Mouse (Mus musculus) limb, embryonic 10.5 days (tissue): ENCODE data around the gene Adamtsl1. TPM values are rescaled to one million over a fixed set of nuclear protein-coding genes. Genes with fewer than 3 reads are reported as not detected.

Experiments used
- DNase-seq: peaks from one replicate; pipeline ENCODE4 v3.0.0-alpha.2; 2017; ENCODE audit warnings: low spot score
- H3K27ac ChIP-seq: fragments of 300-500 bp; sonication (generic); 2 replicates; pipeline ENCODE4 v1.5.1; 2016; ENCODE audit warnings: mild to moderate bottlenecking
- H3K27me3 ChIP-seq: fragments of 300-500 bp; sonication (generic); 2 replicates; pipeline ENCODE4 v1.6.1; 2016; ENCODE audit warnings: low read depth, mild to moderate bottlenecking; ENCODE audit not compliant: poor library complexity, severe bottlenecking
- H3K36me3 ChIP-seq: fragments of 300-500 bp; sonication (generic); 2 replicates; pipeline ENCODE4 v1.6.1; 2016; ENCODE audit warnings: mild to moderate bottlenecking, moderate library complexity
- H3K4me1 ChIP-seq: fragments of 300-500 bp; sonication (generic); 2 replicates; pipeline ENCODE4 v1.6.1; 2016
- H3K4me3 ChIP-seq: fragments of 300-500 bp; sonication (generic); 2 replicates; pipeline ENCODE4 v1.5.1; 2016; ENCODE audit warnings: mild to moderate bottlenecking, moderate library complexity
- H3K9me3 ChIP-seq: fragments of 300-500 bp; sonication (generic); replicated peaks from 2 replicates; pipeline ENCODE4 v1.6.1; 2016; ENCODE audit warnings: mild to moderate bottlenecking
- WGBS: fragments of 180-500 bp; shearing (Covaris S2); methylation state at CpG from one replicate; pipeline ENCODE4 v1.1.7; 2016; 5-methylcytosine and 5-hydroxymethylcytosine counted together
- polyA plus RNA-seq: library from polyadenylated mRNA; unstranded; fragments of >200 nt; fragmentation: Nextera tagmentation; extraction: Ambion mirVana; gene quantifications from 2 replicates; pipeline ENCODE4 v1.2.1, GENCODE M21; 2016

The Adamtsl1 gene
- polyA plus RNA-seq, 1 experiment from 2014 or later, result 3.7 TPM

DNA sequence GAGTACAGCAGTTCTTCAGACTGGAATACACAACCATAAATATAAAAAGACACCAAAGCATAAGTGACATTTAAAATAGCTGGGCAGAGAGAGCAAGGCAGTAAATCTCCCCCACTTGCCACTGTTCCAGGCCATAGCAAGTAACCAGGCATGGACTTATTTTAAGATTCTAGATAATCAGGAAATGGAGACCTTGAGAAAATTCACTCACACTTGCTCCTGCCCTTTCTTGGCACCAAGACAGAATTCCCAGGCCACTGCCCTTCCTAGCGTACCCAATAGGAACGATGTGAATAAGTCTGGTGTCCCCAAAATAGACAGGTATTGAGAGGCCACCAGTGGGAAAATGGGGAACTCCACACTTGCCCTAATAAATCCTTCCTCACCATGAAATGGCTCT is 883.5 kb downstream of the Adamtsl1 start:
- Histone ChIP-seq H3K4me3 (no peak overlapping the region), H3K9me3 (no peaks in the 10 kb centered on the region), H3K27ac (0 out of 2 replicates have a peak overlapping the region, but pooled peaks have one; percentile 15), H3K36me3 (no peaks in the 10 kb centered on the region), H3K4me1 (peaks cover 29% of the 10 kb centered on the region), H3K27me3 (no peaks in the 10 kb centered on the region)
- no peak for DNase-seq
- WGBS, result 98% methylated on average over 2 of the region's 2 CpGs

DNA sequence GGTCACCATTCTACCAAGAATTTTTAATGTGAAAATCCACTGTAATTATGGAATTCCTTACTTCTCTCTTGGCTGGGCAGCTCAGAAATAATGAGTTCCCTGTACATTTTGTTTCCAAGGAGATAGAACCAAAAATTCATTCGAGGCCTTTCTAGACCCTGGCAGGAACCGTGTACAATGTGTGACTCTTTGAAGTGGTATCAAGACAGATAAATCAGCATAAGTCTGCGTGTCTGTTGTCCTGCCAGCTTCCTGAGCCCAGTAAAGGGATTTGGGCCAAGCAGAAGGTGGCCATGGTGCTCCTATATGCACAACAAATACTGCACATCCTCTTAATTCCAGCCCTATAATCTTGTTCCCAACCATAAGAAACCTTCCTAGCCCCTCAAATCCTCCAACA is 887.1 kb downstream of the Adamtsl1 start:
- WGBS, result 76% methylated on average over 3 of the region's 3 CpGs
- Histone ChIP-seq H3K36me3 (no peaks in the 10 kb centered on the region), H3K4me1 (peaks cover 12% of the 10 kb centered on the region), H3K27ac (no peak overlapping the region), H3K27me3 (no peaks in the 10 kb centered on the region), H3K9me3 (no peaks in the 10 kb centered on the region), H3K4me3 (no peak overlapping the region)
- no peak for DNase-seq

DNA sequence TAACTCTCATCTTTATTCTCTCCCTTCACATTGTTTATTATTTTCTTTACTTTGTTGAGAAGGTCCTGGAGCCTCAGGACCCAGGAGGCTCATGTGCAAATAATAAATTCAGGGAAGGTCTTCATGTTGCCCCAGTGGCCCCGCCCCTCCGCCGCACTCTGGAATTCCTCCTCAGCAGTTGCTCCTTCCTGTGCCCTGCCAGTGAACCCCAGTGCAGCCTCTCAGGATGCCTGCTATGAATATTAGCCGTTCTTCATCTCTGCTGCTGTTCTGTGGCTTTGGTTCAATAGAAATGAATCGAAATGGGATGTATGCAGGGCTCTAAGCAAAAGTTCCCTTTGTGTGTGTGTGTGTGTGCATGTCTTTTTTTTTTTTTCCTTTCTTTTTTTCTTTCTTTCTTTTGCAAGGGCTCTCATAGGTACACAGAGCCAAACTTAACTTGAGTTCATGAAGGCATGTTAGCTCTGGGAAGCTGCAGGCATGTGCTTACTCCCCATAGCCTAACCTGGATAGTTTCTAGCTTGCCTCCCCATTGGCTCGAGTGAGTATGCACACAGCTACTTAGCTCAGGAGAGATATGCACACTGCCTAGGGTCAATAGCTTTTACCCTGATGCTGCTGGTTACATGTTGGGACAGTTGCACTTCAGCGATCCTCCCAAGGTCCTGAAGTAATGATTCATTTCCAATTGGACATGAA is 892.7 kb downstream of the Adamtsl1 start:
- Histone ChIP-seq H3K36me3 (no peaks in the 10 kb centered on the region), H3K27ac (peak overlapping the region; percentile 61), H3K9me3 (no peaks in the 10 kb centered on the region), H3K4me3 (no peak overlapping the region), H3K4me1 (peaks cover 27% of the 10 kb centered on the region), H3K27me3 (no peaks in the 10 kb centered on the region)
- DNase-seq, result peak; percentile 56
- WGBS, result 59% methylated on average over 7 of the region's 7 CpGs

DNA sequence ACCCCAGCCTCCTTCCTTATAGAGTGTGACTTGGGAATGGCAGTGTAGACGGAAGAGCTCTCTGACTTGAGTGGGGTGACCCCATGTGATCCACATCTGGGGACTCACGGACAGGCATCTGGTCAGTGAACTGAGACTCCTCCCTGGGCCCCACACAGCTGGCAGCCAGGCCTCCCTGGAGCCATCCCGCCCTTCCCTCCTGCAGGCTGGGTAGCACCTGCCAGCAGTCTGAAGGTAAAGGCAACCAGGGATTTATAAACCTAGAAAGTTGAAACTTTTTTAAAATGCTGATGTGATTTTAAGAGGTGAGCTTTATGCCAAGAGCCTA is 893.2 kb downstream of the Adamtsl1 start:
- no peak for DNase-seq
- peak overlapping the region; percentile 61 for H3K27ac ChIP-seq

DNA sequence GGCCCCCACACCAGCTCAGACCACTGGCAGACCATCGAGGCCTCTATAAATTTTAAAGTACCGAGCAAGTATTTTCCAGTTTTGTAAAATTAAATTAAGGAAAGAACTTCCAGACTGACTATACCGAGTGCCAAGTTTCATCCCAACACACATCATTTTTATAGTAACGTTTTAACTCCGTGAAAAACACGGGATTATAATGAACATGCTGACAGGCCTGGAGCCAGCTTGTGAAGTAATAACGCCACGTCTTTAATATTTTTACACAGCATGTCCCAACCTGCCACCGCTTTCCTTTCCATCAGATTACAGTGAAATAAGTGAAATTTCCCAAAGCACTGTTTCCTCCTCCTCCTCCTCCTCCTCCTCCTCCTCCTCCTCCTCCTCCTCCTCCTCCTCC is 894.4 kb downstream of the Adamtsl1 start:
- no peak for DNase-seq
- Histone ChIP-seq H3K36me3 (no peaks in the 10 kb centered on the region), H3K27ac (no peak overlapping the region), H3K4me1 (peaks cover 28% of the 10 kb centered on the region), H3K9me3 (no peaks in the 10 kb centered on the region), H3K4me3 (no peak overlapping the region), H3K27me3 (no peaks in the 10 kb centered on the region)
- WGBS, result 93% methylated on average over 9 of the region's 9 CpGs

More for the DNA sequence above, 893.2 kb downstream of the Adamtsl1 start:
- 44% methylated on average over 3 of the region's 3 CpGs for WGBS
- Histone ChIP-seq H3K27me3 (no peaks in the 10 kb centered on the region), H3K36me3 (no peaks in the 10 kb centered on the region), H3K4me3 (no peak overlapping the region), H3K9me3 (no peaks in the 10 kb centered on the region), H3K4me1 (peaks cover 27% of the 10 kb centered on the region)

DNA sequence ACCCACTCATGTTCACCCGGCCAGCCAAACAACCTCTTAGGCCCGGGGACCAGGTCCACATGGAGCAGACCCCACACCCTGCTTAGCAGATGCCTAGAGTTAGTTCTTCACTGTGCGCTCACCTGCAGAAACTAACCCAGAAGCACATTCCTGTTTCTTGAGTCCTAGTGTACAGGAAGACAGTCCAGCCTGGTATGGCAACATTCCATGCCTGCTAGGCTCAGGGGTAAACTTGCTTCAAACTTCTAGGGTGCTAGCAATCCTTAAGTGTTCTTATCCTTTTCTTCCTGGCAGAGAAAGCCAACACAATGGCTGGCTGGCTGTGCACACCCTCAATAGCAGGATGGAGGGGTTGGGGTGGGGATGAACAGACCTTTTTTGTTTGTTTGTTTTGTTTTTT is 897.0 kb downstream of the Adamtsl1 start:
- no peak overlapping the region for H3K27ac ChIP-seq
- no peak overlapping the region for H3K4me3 ChIP-seq
- H3K9me3 ChIP-seq, result no peaks in the 10 kb centered on the region
- no peaks in the 10 kb centered on the region for H3K27me3 ChIP-seq
- DNase-seq, result no peak
- no peaks in the 10 kb centered on the region for H3K36me3 ChIP-seq
- peaks cover 35% of the 10 kb centered on the region for H3K4me1 ChIP-seq
- WGBS, result 90% methylated on average over 3 of the region's 3 CpGs

DNA sequence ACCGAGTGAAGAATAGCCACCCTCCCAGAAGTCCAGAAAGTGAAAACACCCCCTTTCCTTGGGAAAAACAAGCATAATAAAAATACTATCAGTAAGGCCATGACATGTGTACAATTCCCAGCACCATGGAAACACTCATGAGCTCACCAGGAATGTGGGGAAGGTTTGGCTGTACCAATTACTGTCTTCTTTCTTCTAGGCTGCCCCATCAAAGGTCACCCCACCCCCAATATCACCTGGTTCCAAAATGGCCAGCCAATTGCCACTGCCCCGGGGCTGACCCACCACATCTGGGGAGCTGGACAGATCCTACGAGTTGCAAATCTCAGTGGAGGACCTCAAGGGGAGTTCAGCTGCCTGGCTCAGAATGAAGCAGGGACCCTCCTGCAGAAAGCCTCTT is 899.4 kb downstream of the Adamtsl1 start:
- WGBS, result 70% methylated on average over 3 of the region's 3 CpGs
- DNase-seq, result peak; percentile 28
- H3K27me3 ChIP-seq, result no peaks in the 10 kb centered on the region
- H3K27ac ChIP-seq, result no peak overlapping the region; the same call in 1 of the 2 replicates
- H3K4me3 ChIP-seq, result no peak overlapping the region
- H3K36me3 ChIP-seq, result no peaks in the 10 kb centered on the region
- peaks cover 23% of the 10 kb centered on the region for H3K4me1 ChIP-seq
- no peaks in the 10 kb centered on the region for H3K9me3 ChIP-seq

DNA sequence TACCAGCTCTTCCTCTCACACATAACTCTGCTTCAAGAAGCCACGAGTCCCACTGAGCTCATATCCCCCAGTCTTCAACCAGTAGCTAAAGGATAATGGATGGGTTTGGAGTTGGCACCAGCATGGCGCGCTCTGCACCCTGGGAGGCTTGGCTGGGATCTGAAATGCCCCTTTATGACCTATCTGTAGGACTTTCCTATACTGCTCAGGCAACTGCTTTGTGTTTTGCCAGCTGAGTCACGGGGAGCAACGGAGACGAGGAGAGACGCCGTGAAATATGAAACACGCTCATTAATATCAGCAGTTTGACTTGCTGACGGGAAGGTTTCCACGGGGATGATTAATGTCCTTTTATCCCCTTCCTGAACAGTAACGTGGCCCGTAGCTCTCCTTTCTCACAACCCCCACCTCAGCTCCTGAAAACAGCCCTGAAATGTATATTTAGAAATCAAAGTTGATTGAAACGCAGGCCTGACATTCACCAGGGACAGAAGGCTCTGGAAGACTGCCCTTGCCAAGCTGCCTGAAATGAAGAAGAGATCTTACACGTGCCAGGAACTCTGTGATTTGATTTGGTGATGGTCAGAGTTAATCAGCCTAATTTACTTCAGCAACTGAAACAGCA is 902.5 kb downstream of the Adamtsl1 start:
- peak; percentile 30 for DNase-seq
- no peaks in the 10 kb centered on the region for H3K27me3 ChIP-seq
- H3K9me3 ChIP-seq, result no peaks in the 10 kb centered on the region
- peaks cover 21% of the 10 kb centered on the region for H3K4me1 ChIP-seq
- H3K36me3 ChIP-seq, result no peaks in the 10 kb centered on the region
- 68% methylated on average over 15 of the region's 15 CpGs for WGBS
- H3K27ac ChIP-seq, result no peak overlapping the region
- no peak overlapping the region for H3K4me3 ChIP-seq

DNA sequence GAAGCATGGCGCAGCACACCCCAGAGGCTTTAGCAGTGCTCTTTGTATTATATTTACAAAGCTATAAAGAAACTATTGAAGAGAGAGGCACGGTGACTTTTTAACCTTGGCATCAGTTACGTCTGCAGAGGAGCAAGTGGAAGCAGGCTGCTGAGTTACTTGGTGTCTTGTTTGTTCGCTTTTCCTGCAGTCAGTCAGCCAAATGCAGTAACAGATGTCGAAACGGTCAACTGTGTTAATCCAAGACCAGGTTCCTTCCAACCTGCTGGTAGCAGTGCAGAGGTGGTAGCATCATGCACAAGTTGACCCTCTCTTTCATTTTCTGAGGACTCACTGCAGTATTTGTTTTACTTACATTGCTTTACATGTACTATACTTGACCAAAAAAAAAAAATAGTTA is 908.6 kb downstream of the Adamtsl1 start:
- H3K36me3 ChIP-seq, result no peaks in the 10 kb centered on the region
- H3K9me3 ChIP-seq, result no peaks in the 10 kb centered on the region
- peaks cover 11% of the 10 kb centered on the region for H3K4me1 ChIP-seq
- H3K27me3 ChIP-seq, result no peaks in the 10 kb centered on the region
- H3K4me3 ChIP-seq, result no peak overlapping the region
- DNase-seq, result no peak
- 85% methylated on average over 6 of the region's 6 CpGs for WGBS
- H3K27ac ChIP-seq, result no peak overlapping the region

DNA sequence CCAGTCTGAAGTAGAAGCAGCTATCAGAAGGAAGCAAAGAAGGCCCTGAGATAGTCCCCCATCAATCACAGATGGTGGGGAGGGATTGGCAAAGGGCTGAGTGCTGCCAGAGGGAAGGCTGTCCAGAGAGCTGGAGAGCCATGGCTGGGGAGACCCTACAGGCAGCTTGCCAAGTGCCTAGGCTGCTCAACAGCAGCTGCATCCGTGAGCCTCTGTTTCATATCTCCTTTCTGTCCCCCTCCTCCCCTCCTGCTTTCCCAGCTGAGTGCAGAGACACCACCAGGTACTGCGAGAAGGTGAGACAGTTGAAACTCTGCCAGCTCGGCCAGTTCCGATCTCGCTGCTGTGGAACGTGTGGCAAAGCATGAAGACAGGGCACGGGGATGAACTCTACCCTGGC is 911.6 kb downstream of the Adamtsl1 start:
- DNase-seq, result no peak
- Histone ChIP-seq H3K4me1 (peaks cover 11% of the 10 kb centered on the region), H3K27me3 (no peaks in the 10 kb centered on the region), H3K36me3 (no peaks in the 10 kb centered on the region), H3K9me3 (no peaks in the 10 kb centered on the region), H3K4me3 (no peak overlapping the region), H3K27ac (no peak overlapping the region; the same call in 1 of the 2 replicates)
- 84% methylated on average over 7 of the region's 7 CpGs for WGBS

DNA sequence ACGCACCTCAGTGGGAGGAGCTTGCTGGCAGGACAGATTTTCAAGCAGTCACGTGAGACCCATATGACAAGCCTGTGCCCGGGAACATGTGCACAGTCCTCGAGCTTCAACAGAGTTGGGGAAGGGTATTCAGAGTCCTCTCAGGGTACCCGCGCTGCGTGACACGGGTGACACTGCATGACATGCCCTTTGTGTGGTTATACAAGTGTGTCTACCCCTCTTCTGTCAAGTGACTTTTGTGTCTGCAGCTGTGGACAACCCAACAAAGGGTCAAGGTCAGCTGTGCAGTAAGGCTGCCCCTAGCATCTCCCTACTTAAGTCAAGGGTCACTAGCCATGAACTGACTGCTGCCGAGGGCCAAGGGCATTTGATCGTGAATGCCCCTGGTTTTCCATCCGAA is 912.6 kb downstream of the Adamtsl1 start:
- DNase-seq, result no peak
- no peaks in the 10 kb centered on the region for H3K27me3 ChIP-seq
- 91% methylated on average over 11 of the region's 11 CpGs for WGBS
- no peaks in the 10 kb centered on the region for H3K9me3 ChIP-seq
- H3K27ac ChIP-seq, result no peak overlapping the region
- H3K36me3 ChIP-seq, result no peaks in the 10 kb centered on the region
- no peak overlapping the region for H3K4me3 ChIP-seq
- H3K4me1 ChIP-seq, result peaks cover 11% of the 10 kb centered on the region

DNA sequence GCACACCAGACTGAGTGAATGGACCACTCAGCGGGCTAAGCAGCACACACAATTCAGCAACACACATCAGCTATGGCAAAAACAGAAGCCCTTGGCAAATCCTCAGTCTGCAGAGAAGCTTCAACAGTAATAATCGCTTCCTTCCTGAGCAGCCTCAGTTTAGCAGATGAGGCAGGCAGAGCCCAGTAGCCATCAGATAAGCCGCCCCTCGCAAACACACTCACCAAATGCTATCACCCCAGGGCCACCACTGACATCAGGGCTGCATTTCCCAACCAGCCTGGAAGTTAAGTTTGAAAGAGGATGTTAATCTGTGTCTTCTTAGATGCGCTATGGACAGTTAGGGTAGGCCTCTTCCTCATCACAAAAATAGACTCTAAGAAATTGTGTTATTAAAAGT is 913.3 kb downstream of the Adamtsl1 start:
- no peaks in the 10 kb centered on the region for H3K9me3 ChIP-seq
- no peak for DNase-seq
- no peak overlapping the region for H3K27ac ChIP-seq
- peaks cover 11% of the 10 kb centered on the region for H3K4me1 ChIP-seq
- H3K36me3 ChIP-seq, result no peaks in the 10 kb centered on the region
- H3K4me3 ChIP-seq, result no peak overlapping the region
- no peaks in the 10 kb centered on the region for H3K27me3 ChIP-seq
- 83% methylated on average over 5 of the region's 5 CpGs for WGBS

DNA sequence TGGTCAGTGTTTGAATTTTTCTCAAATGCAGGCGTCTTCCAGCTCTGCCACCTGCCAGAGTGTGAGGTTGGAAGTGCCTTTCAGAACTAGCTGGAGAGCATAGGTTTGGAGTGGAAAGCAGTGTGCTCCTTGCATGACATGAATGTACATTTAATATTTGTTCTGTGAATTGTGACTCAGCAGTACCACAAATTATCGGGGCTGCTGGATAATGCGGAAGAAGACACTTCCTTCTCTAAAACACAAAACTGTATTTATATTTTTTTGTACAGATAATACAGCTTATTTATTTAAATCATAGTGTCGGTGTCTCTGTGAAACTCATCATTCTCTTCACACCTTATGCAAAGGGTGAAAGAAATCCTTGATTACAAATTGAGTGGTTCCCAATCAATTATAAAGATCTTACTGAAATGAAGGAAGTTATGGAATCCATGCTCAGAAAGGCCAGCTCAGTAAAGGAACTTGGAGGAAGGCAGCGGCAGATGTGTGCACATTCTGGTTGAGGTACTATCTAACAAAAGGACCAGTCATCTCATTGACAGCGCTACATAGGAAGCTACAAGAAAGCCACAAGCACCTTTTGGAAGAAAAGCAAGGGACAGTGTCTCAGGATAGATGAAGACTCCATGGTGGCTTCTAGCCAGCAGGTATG is 914.2 kb downstream of the Adamtsl1 start:
- Histone ChIP-seq H3K9me3 (no peaks in the 10 kb centered on the region), H3K4me3 (no peak overlapping the region), H3K36me3 (no peaks in the 10 kb centered on the region), H3K27me3 (no peaks in the 10 kb centered on the region), H3K27ac (no peak overlapping the region), H3K4me1 (peaks cover 11% of the 10 kb centered on the region)
- 90% methylated on average over 6 of the region's 6 CpGs for WGBS
- no peak for DNase-seq
